Mouse (Mus musculus): Measurements from ENCODE around the gene Crybb3. TPM values are rescaled to one million over a fixed set of nuclear protein-coding genes. Genes with fewer than 3 reads are reported as not detected.

Crybb3 gene
- polyA plus RNA-seq, 1 experiment from 2014 or later, result 1.0 TPM

DNA sequence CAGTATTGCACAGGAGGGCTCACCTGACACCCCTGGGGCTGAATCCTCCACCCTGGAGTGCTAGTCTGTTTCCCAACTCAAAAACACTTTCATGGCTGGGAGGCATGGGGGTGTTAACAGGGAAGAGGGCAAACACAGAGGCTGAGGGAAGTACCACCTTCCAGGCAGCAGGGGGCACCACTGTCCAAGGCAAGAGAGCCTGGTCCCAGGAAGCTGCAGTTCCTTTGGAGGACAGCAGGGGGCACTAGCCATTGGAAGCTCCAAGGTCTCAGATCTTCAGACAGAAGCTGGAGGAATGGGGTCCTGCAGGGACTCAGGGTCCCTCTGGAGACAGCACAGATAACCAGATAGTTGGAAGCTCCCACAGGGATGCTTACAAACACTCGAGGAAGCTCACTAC is 18.2 kb upstream of the Crybb3 start:
- 29% methylated on average over 1 of the region's 1 CpGs for WGBS
- H3K27me3 ChIP-seq (replicated peaks; ENCODE audit: low read depth, poor library complexity, severe bottlenecking), result no peaks in the 10 kb centered on the region
- H3K9me3 ChIP-seq, result no peaks in the 10 kb centered on the region
- peaks cover 18% of the 10 kb centered on the region for H3K4me1 ChIP-seq
- no peak overlapping the region for H3K4me3 ChIP-seq
- no peak overlapping the region for H3K27ac ChIP-seq (replicated peaks)
- peaks cover 7% of the 10 kb centered on the region; the same call in 1 of the 2 replicates for H3K36me3 ChIP-seq (replicated peaks)
- peak; percentile 91 for DNase-seq (ENCODE audit: low spot score)

DNA sequence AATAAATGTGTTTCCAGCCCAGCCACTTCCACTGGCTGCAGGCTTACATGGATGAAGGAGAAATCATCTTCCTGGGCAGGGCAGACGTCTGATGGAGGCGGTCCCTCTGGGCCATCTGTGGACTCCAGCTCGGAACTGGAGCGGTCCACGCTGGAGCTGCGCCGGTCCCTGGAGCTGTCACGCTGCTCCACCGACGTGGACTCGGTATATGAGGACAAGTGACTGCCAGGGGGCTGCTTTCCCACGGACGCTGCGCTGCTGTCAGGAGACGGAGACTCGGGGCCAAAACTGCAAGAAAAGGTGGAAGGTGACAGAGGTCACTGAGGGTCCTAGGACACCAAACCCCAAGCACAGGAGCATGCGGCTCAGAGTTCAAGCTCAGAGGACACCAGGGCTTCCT is 16.2 kb upstream of the Crybb3 start:
- no peak for DNase-seq (ENCODE audit: low spot score)
- Histone ChIP-seq H3K4me3 (no peak overlapping the region), H3K4me1 (peaks cover 12% of the 10 kb centered on the region), H3K27ac (replicated peaks) (no peak overlapping the region), H3K9me3 (no peaks in the 10 kb centered on the region), H3K27me3 (replicated peaks; ENCODE audit: low read depth, poor library complexity, severe bottlenecking) (no peaks in the 10 kb centered on the region), H3K36me3 (replicated peaks) (peaks cover 7% of the 10 kb centered on the region; the same call in 1 of the 2 replicates)
- WGBS, result 92% methylated on average over 17 of the region's 17 CpGs

DNA sequence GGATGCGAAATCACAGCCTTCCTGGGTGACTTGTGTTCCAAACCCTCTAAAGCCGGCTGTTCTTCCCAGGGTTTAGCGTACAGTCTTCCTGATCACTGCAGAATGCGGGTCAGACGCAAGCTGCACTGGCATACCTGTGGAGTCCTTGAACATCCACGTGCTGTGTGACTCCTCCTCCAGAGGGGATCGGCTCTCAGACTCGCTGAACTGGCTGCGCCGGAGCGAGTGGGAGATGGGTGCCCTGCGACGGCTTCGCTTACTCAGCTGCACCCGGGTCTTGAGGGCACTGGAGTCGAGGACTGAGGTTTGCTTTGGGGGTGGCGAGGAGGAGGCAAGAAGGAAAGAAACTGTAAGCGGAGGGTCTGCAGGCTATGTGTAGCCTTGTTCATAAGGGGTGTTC is 14.1 kb upstream of the Crybb3 start:
- H3K4me1 ChIP-seq, result 0 out of 2 replicates have a peak, but pooled peaks cover 7% of the 10 kb centered on the region
- peaks cover 18% of the 10 kb centered on the region for H3K36me3 ChIP-seq (replicated peaks)
- H3K27ac ChIP-seq (replicated peaks), result no peak overlapping the region
- no peak overlapping the region for H3K4me3 ChIP-seq
- no peaks in the 10 kb centered on the region for H3K9me3 ChIP-seq
- WGBS, result 93% methylated on average over 18 of the region's 18 CpGs
- no peak for DNase-seq (ENCODE audit: low spot score)
- H3K27me3 ChIP-seq (replicated peaks; ENCODE audit: low read depth, poor library complexity, severe bottlenecking), result no peaks in the 10 kb centered on the region

DNA sequence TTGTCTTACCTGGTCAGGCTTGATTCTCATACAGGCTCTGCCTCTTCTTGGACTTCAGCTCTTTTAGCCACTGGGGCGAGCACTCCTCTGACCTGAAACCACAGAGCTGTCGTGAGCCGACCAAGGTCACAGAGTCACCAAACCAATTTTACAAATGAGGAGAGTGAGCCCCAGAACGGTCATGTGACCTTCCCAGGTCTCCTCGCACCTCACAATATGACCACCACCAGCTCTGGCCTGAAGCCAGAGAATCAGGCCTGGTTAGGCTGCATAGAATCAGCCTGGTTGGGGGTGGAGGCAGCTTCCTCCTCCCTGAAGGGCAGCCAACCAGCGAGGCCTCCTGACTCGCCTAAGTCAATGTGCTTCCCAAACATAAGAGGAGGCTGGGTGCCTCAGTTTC is 11.0 kb upstream of the Crybb3 start:
- 74% methylated on average over 7 of the region's 7 CpGs for WGBS
- Histone ChIP-seq H3K4me1 (0 out of 2 replicates have a peak, but pooled peaks cover 7% of the 10 kb centered on the region), H3K36me3 (replicated peaks) (peaks cover 24% of the 10 kb centered on the region), H3K27ac (replicated peaks) (no peak overlapping the region), H3K27me3 (replicated peaks; ENCODE audit: low read depth, poor library complexity, severe bottlenecking) (no peaks in the 10 kb centered on the region), H3K4me3 (no peak overlapping the region), H3K9me3 (no peaks in the 10 kb centered on the region)
- DNase-seq (ENCODE audit: low spot score), result no peak

DNA sequence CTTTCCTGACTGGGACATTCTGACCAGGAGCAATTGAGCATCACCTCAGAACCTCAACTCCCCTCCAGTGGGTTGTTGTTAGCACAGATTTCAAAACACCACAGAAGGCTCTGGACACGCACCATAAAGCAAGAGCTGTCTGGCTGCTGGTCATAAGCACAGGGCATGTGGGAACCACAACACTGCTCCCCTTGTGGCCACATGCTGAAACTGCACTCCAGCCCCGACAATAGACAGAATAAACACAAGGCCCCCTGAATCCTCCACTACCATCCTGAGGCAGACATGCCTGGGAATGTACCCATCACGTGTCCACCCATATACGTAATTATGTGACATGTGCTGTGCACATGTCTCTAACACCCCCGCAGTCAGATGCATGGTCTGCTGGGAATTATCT is 9.8 kb upstream of the Crybb3 start:
- 0 out of 2 replicates have a peak, but pooled peaks cover 7% of the 10 kb centered on the region for H3K4me1 ChIP-seq
- H3K27me3 ChIP-seq (replicated peaks; ENCODE audit: low read depth, poor library complexity, severe bottlenecking), result no peaks in the 10 kb centered on the region
- H3K4me3 ChIP-seq, result no peak overlapping the region
- H3K9me3 ChIP-seq, result no peaks in the 10 kb centered on the region
- H3K27ac ChIP-seq (replicated peaks), result no peak overlapping the region
- WGBS, result 60% methylated on average over 5 of the region's 5 CpGs
- DNase-seq (ENCODE audit: low spot score), result peak; percentile 64
- H3K36me3 ChIP-seq (replicated peaks), result peaks cover 18% of the 10 kb centered on the region

DNA sequence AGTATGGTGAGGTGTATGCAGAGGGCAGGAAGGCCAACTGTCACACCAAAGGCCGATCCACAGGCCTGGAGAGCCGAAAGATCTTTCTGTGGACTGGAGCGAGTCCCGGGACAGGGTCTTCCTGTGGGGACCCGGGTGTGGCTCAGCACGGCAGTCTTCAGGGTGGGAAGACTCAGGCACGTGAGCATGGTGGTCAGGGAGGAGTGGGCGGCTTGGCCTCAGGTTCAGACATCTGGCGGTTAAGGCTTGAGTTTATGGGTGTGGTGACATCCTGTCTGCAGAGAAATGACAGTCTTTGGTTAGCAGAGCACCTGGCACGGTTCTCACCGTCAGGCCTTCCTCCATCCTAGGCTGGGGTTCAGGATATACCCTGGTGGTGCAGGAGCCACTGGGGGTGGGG is 9.4 kb upstream of the Crybb3 start:
- Histone ChIP-seq H3K27ac (replicated peaks) (no peak overlapping the region), H3K4me1 (0 out of 2 replicates have a peak, but pooled peaks cover 7% of the 10 kb centered on the region), H3K4me3 (no peak overlapping the region), H3K27me3 (replicated peaks; ENCODE audit: low read depth, poor library complexity, severe bottlenecking) (no peaks in the 10 kb centered on the region), H3K9me3 (no peaks in the 10 kb centered on the region), H3K36me3 (replicated peaks) (peaks cover 18% of the 10 kb centered on the region)
- no peak for DNase-seq (ENCODE audit: low spot score)
- 92% methylated on average over 11 of the region's 11 CpGs for WGBS

DNA sequence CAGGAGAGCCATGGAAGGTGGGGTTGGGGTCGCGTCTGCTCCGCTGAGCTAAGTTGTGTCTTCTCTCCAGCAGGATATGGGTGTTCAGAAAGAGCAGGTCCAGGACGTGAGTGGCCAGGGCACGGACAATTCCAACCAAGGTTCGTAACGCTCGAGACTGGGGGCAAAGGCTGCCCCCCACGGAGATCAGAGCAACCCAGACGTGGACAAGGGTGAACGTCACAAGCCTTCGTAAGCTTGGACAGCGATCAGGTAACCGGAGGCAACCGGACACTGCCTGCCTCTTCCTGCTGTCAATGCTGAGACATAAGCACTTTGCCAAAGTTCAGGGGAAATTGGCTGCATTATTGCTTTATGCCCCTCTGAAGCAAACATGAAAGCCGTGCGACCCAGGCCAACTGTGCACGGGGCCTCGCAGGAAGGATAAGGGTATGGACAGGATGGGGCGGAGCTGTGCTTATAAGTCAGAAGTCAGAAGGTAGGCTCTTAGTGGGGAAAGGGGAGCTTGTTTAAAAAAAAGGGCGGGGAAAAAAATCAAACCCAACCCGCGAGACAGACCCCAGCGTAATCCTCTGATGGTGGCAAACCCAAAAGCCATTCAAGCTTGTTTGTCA is 8.8 kb upstream of the Crybb3 start:
- no peaks in the 10 kb centered on the region for H3K27me3 ChIP-seq (replicated peaks; ENCODE audit: low read depth, poor library complexity, severe bottlenecking)
- DNase-seq (ENCODE audit: low spot score), result no peak
- H3K27ac ChIP-seq (replicated peaks), result no peak overlapping the region
- H3K9me3 ChIP-seq, result no peaks in the 10 kb centered on the region
- H3K4me1 ChIP-seq, result 0 out of 2 replicates have a peak, but pooled peaks cover 7% of the 10 kb centered on the region
- H3K4me3 ChIP-seq, result no peak overlapping the region
- peaks cover 18% of the 10 kb centered on the region for H3K36me3 ChIP-seq (replicated peaks)
- WGBS, result 91% methylated on average over 24 of the region's 24 CpGs

DNA sequence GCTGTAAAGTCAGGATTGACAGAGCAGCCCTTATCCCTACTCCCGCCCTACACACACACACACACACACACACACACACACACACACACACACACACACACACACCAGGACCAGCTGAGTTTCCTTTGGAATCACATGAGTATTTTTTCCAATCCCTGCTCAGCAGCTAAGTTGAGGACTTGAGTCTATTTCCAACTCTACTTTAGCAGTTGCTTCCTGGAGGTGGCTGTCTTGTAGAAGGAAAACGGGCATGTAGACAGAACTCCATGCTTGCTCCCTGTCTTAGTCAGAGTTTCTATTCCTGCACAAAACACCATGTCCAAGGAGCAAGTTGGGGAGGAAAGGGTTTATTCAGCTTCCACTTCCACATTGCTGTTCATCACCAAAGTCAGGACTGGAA is 6.1 kb upstream of the Crybb3 start:
- Histone ChIP-seq H3K36me3 (replicated peaks) (peaks cover 18% of the 10 kb centered on the region), H3K4me1 (peaks cover 9% of the 10 kb centered on the region; the same call in 1 of the 2 replicates), H3K9me3 (no peaks in the 10 kb centered on the region), H3K4me3 (no peak overlapping the region), H3K27me3 (replicated peaks; ENCODE audit: low read depth, poor library complexity, severe bottlenecking) (no peaks in the 10 kb centered on the region), H3K27ac (replicated peaks) (no peak overlapping the region)
- no peak for DNase-seq (ENCODE audit: low spot score)
- WGBS, result 78% methylated on average over 2 of the region's 2 CpGs

DNA sequence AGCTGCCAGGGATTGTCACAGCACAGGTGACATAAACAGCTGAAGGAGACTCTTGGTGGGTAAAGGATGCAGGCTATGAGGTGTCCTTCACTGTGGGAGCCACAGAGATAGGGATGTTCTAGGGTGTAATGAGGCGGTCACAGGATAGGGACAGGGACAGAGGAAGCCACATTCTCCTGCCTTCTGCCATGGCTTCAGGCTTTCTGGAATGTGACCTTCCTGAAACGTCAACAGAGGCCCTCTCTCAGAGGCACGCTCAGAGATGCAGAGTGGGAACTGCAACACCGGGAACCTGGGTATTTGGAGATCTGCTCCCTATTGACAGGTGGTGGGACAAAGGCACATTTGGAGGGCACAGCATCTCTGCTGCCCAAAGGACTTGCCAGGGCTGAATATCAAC is 5.6 kb upstream of the Crybb3 start:
- peaks cover 7% of the 10 kb centered on the region; the same call in 1 of the 2 replicates for H3K4me1 ChIP-seq
- WGBS, result 57% methylated on average over 4 of the region's 4 CpGs
- no peak for DNase-seq (ENCODE audit: low spot score)
- no peak overlapping the region for H3K27ac ChIP-seq (replicated peaks)
- H3K27me3 ChIP-seq (replicated peaks; ENCODE audit: low read depth, poor library complexity, severe bottlenecking), result no peaks in the 10 kb centered on the region
- no peaks in the 10 kb centered on the region for H3K9me3 ChIP-seq
- peaks cover 18% of the 10 kb centered on the region for H3K36me3 ChIP-seq (replicated peaks)
- H3K4me3 ChIP-seq, result no peak overlapping the region

DNA sequence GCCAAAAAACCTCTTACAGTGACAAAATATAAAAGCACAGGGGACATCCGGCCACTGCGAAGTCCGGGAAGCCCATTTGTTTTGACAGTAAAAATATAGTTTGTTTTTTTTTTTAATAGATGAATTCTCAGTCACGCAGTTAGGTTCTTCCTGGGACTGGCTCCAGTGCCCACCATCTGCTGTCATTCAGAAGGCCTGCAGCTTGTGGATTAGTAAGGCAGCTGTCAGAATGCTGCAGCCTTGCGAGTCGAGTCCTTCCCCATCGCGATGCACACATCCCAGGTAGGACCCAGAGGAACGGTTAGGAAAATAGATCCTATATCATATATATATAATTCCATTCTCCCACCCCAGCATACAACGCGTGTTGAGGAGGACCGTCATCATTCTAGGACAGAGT is 5.1 kb upstream of the Crybb3 start:
- Histone ChIP-seq H3K4me3 (no peak overlapping the region), H3K9me3 (no peaks in the 10 kb centered on the region), H3K27ac (replicated peaks) (no peak overlapping the region), H3K36me3 (replicated peaks) (peaks cover 15% of the 10 kb centered on the region), H3K4me1 (peaks cover 7% of the 10 kb centered on the region; the same call in 1 of the 2 replicates), H3K27me3 (replicated peaks; ENCODE audit: low read depth, poor library complexity, severe bottlenecking) (no peaks in the 10 kb centered on the region)
- WGBS, result 83% methylated on average over 12 of the region's 12 CpGs
- DNase-seq (ENCODE audit: low spot score), result no peak

DNA sequence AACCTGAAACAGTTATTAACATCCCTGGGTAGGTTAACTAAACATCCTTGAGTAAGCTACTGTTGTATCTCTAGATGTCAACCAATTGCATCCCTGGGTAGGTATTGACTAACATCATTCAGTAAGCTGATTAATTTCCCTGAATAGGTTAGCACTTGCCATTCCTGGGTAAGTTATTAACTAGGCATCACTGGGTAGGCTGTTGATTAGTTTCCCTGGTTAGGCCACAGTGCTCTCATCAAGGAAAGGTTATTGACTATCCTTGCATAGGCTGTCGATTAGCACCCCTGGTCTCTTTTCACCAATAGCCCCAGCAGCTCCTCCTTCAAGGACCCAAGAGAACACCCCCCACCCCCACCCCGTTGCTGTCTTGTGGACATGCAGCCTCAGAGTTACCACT is 4.5 kb upstream of the Crybb3 start:
- Histone ChIP-seq H3K36me3 (replicated peaks) (peaks cover 12% of the 10 kb centered on the region), H3K4me1 (peaks cover 7% of the 10 kb centered on the region; the same call in 1 of the 2 replicates), H3K27me3 (replicated peaks; ENCODE audit: low read depth, poor library complexity, severe bottlenecking) (no peaks in the 10 kb centered on the region), H3K27ac (replicated peaks) (no peak overlapping the region), H3K4me3 (no peak overlapping the region), H3K9me3 (no peaks in the 10 kb centered on the region)
- 73% methylated on average over 2 of the region's 2 CpGs for WGBS
- no peak for DNase-seq (ENCODE audit: low spot score)

DNA sequence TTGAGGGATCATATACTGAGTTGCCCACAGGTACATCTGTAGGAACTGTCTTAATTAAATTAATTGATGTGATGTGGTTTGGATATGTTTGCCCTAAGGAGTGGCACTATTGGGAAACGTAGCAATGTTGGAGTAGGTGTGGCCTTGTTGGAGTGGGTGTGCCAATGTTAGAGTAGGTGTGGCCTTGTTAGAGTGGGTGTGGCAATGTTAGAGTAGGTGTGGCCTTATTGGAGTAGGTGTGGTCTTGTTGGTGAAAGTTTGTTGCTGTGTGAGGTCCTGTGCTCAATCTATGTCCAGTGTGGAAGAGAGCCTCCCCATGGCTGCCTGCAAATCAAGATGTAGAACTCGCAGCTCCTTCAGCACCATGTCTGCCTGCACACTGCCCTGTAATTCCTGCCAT is 2.9 kb upstream of the Crybb3 start:
- Histone ChIP-seq H3K36me3 (replicated peaks) (no peaks in the 10 kb centered on the region), H3K4me1 (peaks cover 10% of the 10 kb centered on the region; the same call in 1 of the 2 replicates), H3K4me3 (no peak overlapping the region), H3K27me3 (replicated peaks; ENCODE audit: low read depth, poor library complexity, severe bottlenecking) (0 out of 2 replicates have a peak, but pooled peaks cover 2% of the 10 kb centered on the region), H3K9me3 (no peaks in the 10 kb centered on the region), H3K27ac (replicated peaks) (no peak overlapping the region)
- DNase-seq (ENCODE audit: low spot score), result no peak
- WGBS, result 88% methylated on average over 2 of the region's 2 CpGs

DNA sequence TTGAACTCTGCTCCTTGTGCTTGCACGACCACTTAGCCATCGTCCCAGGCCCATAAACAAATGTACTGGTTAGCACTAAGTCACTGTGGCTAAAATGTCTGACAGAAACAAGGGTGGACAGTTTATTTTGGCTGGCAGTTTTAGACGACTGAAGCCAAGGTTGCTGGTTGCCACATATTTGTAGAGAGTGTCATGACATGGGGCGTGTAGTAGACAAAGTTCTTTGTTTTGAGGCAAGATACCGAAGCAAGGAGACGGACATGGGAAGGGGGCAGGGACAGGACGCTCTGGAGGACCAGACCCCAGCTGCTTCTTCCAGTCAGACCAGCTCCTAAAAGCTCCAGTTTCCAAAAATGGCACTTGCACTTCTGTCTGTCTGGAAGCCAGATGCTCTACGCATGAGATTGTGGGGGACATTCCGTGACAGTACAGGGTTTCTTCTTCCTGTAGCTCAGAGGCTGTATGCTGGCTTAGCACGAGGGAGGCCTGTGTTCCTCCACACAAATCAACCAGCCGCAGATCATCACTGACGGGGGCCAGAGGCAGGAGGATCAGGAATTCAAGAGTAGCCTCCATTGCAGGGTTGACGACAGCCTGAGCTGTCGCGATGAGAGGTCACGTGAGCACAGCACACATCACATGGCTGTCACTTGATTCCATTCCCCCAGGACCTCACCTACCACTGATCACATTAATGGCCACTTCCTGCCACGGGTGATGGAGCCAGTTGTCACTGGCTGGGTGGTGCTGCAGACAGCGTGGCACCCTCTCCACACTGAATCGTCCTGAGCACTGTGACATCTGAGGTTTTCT is 1.2 kb upstream of the Crybb3 start:
- Histone ChIP-seq H3K9me3 (no peaks in the 10 kb centered on the region), H3K36me3 (replicated peaks) (no peaks in the 10 kb centered on the region), H3K4me1 (peaks cover 10% of the 10 kb centered on the region; the same call in 1 of the 2 replicates), H3K27me3 (replicated peaks; ENCODE audit: low read depth, poor library complexity, severe bottlenecking) (0 out of 2 replicates have a peak, but pooled peaks cover 2% of the 10 kb centered on the region), H3K27ac (replicated peaks) (no peak overlapping the region; the same call in 1 of the 2 replicates), H3K4me3 (no peak overlapping the region)
- WGBS, result 72% methylated on average over 19 of the region's 19 CpGs
- no peak for DNase-seq (ENCODE audit: low spot score)
